Mouse (Mus musculus) lung, postnatal 0 days (tissue): ENCODE measurements around the gene Slc4a11.

ENCODE experiments used
- CTCF ChIP-seq: IDR thresholded peaks from 2 replicates; pipeline ENCODE4 v1.5.1; 2016; ENCODE audit warnings: antibody characterized with exemption, mild to moderate bottlenecking
- EP300 ChIP-seq: IDR thresholded peaks from 2 replicates; pipeline ENCODE4 v1.6.1; 2016; ENCODE audit warnings: antibody characterized with exemption, mild to moderate bottlenecking, control low read depth

GRCm38 (mm10) chr2:130705178-130705577 lies 7.9 kb upstream of the Slc4a11 start:
- TF ChIP-seq EP300 (no peak), CTCF (no peak; the same call in 1 of the 2 replicates)
